Mouse (Mus musculus): ENCODE measurements at regions not wholly inside any gene's neighbourhood (a gene's known extent, or its start where the extent isn't known, plus 50 kb on each side); places are given as distances from the start of the nearest gene placed in this dataset.

DNA sequence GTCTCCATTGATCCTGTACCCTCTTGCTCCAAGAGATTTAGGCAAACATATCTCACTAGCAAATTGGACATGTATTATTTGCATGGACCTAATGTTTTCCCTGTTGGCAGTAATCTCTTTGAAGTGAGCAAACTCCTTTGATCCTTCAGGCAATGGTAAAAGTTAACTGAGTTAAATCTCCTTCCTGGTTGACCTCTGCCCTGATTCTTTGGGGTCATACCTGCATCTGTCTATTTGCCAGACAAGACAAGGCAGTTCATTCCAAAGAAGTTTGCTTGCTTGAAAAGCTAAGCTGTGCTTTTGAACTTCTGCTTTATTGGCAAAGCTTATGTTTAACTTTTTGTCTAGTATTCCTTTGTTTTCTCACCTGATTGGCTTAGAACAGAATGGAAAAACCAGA is 392.7 kb downstream of the Zfp804a start:
- TF ChIP-seq POLR2A (IDR thresholded peaks at IDR 0.05; ENCODE audit: borderline replicate concordance, extremely low read depth, insufficient read depth, insufficient read length, poor library complexity, severe bottlenecking) (no peak), CTCF (IDR thresholded peaks at IDR 0.05; ENCODE audit: borderline replicate concordance, extremely low read depth, insufficient read depth, insufficient read length) (no peak)

All from brain, embryonic 14.5 days (tissue).